Mouse (Mus musculus) monocyte, adult 5-6 weeks (primary cell): ENCODE data around the gene Eef1b2. TPM values are rescaled to one million over a fixed set of nuclear protein-coding genes. Genes with fewer than 3 reads are reported as not detected.
"Not testable (repeated sequence)": the region's sequence is repeated elsewhere in the genome, so short reads cannot be mapped to it uniquely, and the experiment has no call there.

Source experiments
- ATAC-seq: fragments of 153-309, 156-312 bp; replicated peaks from 2 replicates; pipeline ENCODE4 v1.8.0; 2017; ENCODE audit warnings: mild to moderate bottlenecking; ENCODE audit not compliant: low TSS enrichment, insufficient number of reproducible peaks, severe bottlenecking, poor library complexity, low FRiP score
- total RNA-seq: library from RNA; stranded (forward); fragments of 200-1000, 200-491, 200-594 nt; gene quantifications from 3 replicates; pipeline ENCODE4 v1.2.3, GENCODE M21; 2017

Eef1b2 gene
- total RNA-seq, 1 experiment from 2014 or later: 1,946 TPM

DNA sequence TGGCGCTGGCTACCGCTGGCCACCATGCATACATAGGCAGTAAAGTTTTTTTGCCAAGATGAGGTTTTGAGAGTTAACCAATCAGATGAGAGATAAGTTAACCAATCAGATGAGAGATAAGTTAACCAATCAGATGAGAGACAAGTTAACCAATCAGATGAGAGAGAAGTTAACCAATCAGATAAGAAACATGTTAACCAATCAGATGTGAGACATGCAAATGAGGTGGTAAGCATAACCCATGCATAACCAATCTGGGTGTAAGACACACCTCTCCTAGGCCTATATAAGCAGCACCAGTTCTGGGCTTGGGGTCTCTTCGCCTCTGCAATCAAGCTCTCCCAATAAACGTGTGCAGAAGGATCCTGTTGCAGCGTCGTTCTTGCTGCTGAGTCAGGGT is 8.8 kb downstream of the Eef1b2 start:
- ATAC-seq: not testable (repeated sequence)

- no peak for ATAC-seq
These were observed 11.9 kb downstream of the Eef1b2 start for GRCm38 (mm10) chr1:63188536-63188935.

GRCm38 (mm10) chr1:63190851-63191250 is 14.2 kb downstream of the Eef1b2 start:
- no peak for ATAC-seq

DNA sequence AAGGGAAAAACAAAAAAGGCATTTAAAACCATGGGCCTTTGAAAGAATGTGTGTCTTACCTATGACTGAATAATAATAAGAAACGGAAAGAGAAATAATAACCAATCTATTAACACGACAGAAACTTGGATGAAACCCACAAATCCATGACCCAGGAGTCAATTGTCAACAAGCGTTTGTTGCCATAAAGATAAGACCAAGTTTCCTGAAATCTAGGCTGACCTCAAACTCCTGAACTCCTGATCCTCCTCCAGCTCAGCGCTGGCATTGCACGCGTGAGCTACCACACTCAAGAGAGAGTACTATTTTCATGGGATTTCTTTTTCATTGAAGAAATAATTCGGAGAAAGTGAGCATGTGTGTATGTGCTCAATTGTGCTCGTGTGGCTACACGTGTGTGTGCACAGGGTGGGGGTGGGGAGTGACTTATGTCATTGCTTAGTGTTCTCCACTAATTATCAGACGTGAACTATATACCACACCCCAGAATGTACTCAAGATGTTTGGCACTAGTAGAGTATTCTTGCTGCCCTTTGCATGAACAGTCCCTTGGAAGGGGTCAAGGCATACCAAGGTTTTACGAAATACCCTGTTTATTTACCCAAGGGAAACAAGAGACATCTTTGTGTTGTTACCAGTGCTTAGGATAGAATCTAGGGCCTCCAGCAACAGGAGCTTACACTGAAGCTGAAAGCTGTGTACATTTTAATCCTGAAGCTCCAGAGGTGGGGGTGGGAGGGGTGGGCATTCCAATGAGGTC is 15.9 kb downstream of the Eef1b2 start:
- no peak for ATAC-seq

GRCm38 (mm10) chr1:63195848-63196512 is 19.4 kb downstream of the Eef1b2 start:
- ATAC-seq: no peak

GRCm38 (mm10) chr1:63199387-63199786 is 22.8 kb downstream of the Eef1b2 start:
- ATAC-seq: no peak

GRCm38 (mm10) chr1:63200322-63200721 is 23.7 kb downstream of the Eef1b2 start:
- no peak for ATAC-seq

DNA sequence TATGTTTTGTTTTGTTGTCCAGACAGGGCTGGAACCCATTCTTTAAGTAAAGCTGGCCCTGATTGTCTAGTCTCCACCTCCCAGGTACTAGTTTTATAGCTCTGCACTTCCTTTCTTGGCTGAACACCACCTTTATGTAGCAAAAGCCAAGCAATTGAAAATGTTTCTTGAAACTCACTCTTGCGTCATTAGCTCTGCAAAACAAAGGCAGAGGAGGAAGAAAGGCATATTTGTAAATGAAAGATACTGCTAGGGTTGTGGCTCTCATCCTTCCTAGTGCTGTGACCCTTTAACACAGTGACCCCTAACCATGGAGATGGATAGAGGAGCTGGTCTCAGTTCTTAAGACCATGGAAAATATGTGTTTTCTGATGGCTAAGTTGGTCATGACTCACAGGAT is 25.0 kb downstream of the Eef1b2 start:
- no peak for ATAC-seq

DNA sequence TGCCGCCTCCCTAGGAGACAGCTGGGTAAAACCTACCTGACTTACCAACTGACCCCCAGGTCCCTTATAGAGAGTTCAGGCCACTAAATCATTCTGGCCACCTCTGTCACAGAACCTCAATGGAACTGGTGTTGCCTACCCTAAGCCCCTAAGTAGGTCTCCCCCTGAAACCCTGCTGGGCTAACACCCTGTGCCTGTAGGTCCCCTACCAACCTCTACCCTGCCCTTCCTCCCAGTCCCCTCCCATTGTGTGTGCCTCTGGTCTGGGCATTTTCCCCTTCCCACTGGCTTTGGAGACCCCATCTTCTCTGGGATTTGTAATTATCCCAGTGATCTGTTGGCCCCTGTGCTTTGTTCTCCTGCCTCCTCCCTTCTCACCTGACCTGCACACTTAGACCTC is 26.8 kb downstream of the Eef1b2 start:
- ATAC-seq: no peak

GRCm38 (mm10) chr1:63203950-63204659 is 27.5 kb downstream of the Eef1b2 start:
- ATAC-seq: no peak

DNA sequence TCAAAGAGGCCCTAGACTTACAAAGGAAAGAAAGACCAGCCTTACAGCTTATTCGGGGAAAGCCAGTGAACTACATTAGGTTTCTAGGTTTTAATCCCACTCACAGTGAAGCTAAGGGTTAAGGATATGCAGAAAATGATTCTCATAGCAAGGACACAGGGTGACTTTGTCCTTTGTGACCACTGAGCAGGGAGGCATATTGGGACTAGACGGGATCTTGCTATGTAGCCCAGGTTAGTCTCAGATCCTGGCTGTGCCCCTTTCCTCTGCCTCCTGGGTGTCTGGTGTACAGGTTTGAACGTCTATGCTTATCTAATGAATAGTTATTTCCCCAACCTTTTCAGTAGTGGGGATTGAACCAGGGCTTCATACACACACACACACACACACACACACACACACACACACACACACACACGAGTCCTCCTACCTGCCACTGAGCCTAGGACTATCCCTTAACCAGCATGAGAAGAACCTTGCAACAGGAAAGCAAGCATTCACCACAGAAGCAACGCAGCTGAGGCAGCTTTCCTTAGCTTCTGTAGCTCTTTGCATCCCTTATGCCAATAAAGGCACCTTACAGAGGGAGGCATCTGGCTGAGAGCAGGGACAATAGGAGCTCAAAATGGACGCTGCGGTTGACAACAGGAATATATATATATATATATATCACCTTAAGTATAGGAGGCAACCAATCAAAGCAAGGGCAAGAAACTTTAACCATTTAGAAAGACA is 28.2 kb downstream of the Eef1b2 start:
- ATAC-seq: no peak

DNA sequence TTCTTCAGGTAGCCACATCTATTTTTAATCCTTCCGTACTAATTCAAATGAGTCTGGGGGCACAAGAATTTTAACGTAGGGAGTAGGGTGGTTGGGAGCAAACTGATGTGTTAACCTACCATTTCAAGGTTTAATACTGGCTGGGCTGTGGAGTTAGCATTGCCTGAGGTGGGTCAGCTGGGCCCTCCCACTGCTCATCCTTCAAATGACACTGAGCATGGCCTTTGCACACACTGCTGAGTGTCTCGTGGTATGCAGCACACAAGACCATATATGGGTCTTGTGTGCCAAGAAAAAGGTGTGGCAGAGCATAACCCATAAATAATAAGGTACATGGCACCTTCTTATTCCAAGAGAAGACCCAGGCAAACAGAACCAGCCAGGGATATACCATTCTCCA is 31.0 kb downstream of the Eef1b2 start:
- ATAC-seq: no peak

DNA sequence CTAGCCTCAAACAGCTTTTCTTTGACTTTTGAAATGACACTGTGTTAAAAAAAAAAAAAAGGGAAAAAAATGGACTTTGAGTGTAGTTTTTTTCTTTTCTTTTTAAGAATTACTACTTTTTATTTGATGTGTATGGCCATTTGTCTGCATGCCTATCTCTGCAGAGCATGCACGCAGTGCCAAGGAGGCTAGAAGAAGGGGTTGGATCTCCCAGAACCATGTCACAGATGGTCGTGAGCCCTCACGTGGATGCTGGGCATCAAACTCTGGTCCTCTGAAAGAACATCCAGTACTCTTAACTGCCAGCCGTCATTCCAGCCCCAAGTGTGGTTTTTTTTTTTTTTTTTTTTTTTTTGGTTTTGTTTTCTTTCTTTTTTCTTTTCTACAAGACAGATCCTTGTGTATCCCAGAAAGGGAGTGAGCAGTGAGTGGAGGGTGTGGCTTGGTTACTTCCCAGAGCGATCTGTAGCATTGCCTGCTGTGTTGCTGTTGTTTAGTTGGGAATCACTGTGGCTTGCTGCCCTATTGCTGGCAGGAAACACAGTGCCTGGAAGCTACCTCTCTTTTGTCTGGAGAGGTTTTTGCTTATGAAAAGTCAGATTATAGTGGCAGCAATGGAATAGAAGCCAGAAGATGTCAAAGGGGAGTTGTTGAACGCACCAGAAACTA is 33.4 kb downstream of the Eef1b2 start:
- ATAC-seq: no peak

GRCm38 (mm10) chr1:63213478-63214270 is 37.0 kb downstream of the Eef1b2 start:
- no peak for ATAC-seq

GRCm38 (mm10) chr1:63214271-63214558 is 37.6 kb downstream of the Eef1b2 start, which contains the start of gene Gpr1:
TSS of gene Gpr1 (minus strand) at chr1:63214543.
- ATAC-seq: no peak

GRCm38 (mm10) chr1:63214631-63215030 is 38.0 kb downstream of the Eef1b2 start:
- ATAC-seq: no peak

- no peak for ATAC-seq
These were observed 42.7 kb downstream of the Eef1b2 start for GRCm38 (mm10) chr1:63219277-63219676.

GRCm38 (mm10) chr1:63225009-63225408 is 48.4 kb downstream of the Eef1b2 start:
- no peak for ATAC-seq
